Mouse (Mus musculus) erythroid progenitor cell, adult 5-6 weeks (primary cell): ENCODE measurements at regions not wholly inside any gene's neighbourhood (a gene's known extent, or its start where the extent isn't known, plus 50 kb on each side); places are given as distances from the start of the nearest gene placed in this dataset.
"Not testable (repeated sequence)": the region's sequence is repeated elsewhere in the genome, so short reads cannot be mapped to it uniquely, and the experiment has no call there.

ENCODE experiments used
- ATAC-seq: replicated peaks from 2 replicates; pipeline ENCODE4 v1.8.0; 2016; ENCODE audit warnings: moderate number of reproducible peaks, mild to moderate bottlenecking, moderate TSS enrichment, inconsistent platforms; ENCODE audit not compliant: poor library complexity, low FRiP score, severe bottlenecking

DNA sequence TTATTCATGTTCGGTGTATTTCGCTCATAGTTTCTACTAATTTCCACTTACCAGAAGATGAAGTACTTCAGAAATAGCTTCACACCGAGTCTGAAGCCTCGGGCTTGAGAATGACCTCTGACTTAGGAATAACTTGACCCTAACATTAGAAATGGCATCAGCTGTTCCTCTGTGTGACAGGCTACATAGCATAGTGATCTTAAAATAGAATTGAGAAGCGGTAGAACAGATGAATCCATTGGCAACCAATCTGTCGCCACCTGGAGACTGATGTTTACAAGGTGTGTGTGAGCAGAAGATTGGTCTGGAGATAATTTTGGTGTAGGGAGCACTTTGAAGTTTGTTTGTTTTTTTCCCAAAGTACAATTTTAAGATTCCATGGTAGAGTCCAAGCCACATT is 60.9 kb upstream of the Ahi1 start:
- no peak for ATAC-seq

GRCm38 (mm10) chr10:20883618-20884017 is 68.7 kb upstream of the Ahi1 start:
- peak; percentile 63; the same call in 1 of the 2 replicates for ATAC-seq

GRCm38 (mm10) chr10:20882599-20882998 is 69.7 kb upstream of the Ahi1 start:
- ATAC-seq, result no peak

- no peak for ATAC-seq
Observed at GRCm38 (mm10) chr10:20880251-20880650, 72.1 kb upstream of the Ahi1 start.

GRCm38 (mm10) chr10:20879482-20879881 is 72.9 kb upstream of the Ahi1 start:
- ATAC-seq, result peak; percentile 52

GRCm38 (mm10) chr10:20867076-20867475 is 85.3 kb upstream of the Ahi1 start:
- peak; percentile 60; the same call in 1 of the 2 replicates for ATAC-seq

- 0 out of 2 replicates have a peak, but pooled peaks have one; percentile 25 for ATAC-seq
Observed at GRCm38 (mm10) chr10:20865031-20865430, 87.3 kb upstream of the Ahi1 start.

- no peak for ATAC-seq
Observed at GRCm38 (mm10) chr10:20857413-20857812, 94.9 kb upstream of the Ahi1 start.

- ATAC-seq, result no peak
Observed at GRCm38 (mm10) chr10:20854621-20855363, 97.6 kb upstream of the Ahi1 start.

GRCm38 (mm10) chr10:20847287-20847686 is 105.1 kb upstream of the Ahi1 start:
- ATAC-seq, result no peak

GRCm38 (mm10) chr10:20843277-20843676 is 109.1 kb upstream of the Ahi1 start:
- ATAC-seq, result no peak

DNA sequence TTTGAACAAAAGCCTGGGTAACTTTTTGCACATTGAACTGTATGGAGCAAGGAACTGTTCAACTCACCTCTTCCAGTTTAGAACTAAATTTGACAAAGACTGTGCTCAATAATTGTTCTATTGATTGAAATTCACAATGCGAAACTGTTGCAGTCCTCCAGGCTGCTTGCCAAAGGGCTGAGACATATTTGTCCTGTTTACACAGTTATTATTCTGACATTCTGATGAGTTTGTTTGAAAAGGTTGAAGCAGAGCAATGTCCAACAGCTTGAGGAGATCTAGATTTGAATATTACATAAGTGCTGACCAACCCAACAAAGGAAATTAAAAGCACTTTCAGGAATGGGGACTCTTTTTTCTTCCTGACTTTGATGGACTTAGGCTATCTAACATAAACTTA is 110.2 kb upstream of the Ahi1 start:
- ATAC-seq, result no peak

GRCm38 (mm10) chr10:20841430-20842040 is 110.8 kb upstream of the Ahi1 start:
- no peak for ATAC-seq

DNA sequence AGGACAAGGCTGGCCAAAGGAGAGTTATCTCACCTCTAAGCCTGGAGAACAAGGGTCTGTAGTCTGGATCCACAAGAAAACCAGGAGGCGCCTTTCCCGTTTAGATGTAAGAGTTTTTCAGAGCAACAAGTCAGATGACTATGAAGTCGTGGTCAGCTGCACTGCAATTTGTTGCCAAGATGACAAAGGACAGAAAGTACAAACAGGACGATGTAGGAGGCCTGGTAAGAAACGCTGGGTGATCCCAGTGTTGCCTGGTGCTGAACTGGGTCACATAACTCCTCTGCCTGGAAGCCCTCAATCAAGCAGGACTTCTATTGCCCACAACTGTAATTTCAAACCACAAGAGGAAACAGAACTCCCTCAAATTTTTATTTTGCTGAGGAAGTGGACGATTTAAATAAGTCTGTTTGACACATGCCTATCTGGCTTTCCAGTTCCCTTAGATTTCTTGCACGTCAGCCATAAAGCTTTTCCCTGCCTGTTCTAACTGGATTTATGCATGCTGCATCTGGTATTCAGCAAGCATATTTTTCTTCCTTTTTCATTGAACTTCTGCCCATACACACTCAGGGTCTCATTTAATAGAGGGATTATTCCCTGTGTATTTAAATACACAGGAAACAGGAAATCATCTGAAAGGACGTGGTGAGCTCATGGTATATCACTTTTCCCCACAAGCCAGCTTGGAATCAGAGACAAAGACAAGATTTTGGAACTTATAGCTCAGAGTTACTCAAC is 113.5 kb upstream of the Ahi1 start:
- no peak for ATAC-seq

GRCm38 (mm10) chr10:20836816-20837215 is 111.9 kb upstream of the Pde7b start:
- ATAC-seq, result not testable (repeated sequence)

GRCm38 (mm10) chr10:20834806-20835575 is 110.1 kb upstream of the Pde7b start:
- ATAC-seq, result no peak

GRCm38 (mm10) chr10:20828304-20828703 is 103.4 kb upstream of the Pde7b start:
- no peak for ATAC-seq

DNA sequence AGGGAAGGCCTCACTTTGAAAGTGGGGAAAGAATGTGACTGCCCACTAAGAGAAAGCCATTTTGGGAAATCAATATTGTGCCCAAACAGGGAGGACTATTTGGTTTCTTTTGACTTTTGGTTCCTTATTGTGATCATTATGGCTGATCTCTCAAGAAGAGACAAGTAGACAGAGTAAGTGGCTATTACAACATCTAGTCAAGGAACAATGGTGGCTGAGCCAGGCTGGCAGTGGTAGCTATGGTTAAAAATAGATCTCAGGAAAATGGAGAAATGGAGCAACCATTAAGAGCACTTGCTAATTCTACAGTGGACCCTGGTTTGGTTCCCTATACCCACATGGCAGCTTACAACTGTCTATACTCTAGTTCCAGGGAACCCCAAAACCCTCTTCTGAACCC is 102.6 kb upstream of the Pde7b start:
- ATAC-seq, result no peak

- no peak for ATAC-seq
Observed at GRCm38 (mm10) chr10:20818548-20818947, 93.7 kb upstream of the Pde7b start.

- ATAC-seq, result no peak
Observed at GRCm38 (mm10) chr10:20799792-20800191, 74.9 kb upstream of the Pde7b start.
